Mouse (Mus musculus): ENCODE data around the gene Tgif1. TPM values are rescaled to one million over a fixed set of nuclear protein-coding genes. Genes with fewer than 3 reads are reported as not detected.
"Not testable (repeated sequence)": the region's sequence is repeated elsewhere in the genome, so short reads cannot be mapped to it uniquely, and the experiment has no call there.

The Tgif1 gene
- total RNA-seq, 1 experiment from 2014 or later: 79.7 TPM

DNA sequence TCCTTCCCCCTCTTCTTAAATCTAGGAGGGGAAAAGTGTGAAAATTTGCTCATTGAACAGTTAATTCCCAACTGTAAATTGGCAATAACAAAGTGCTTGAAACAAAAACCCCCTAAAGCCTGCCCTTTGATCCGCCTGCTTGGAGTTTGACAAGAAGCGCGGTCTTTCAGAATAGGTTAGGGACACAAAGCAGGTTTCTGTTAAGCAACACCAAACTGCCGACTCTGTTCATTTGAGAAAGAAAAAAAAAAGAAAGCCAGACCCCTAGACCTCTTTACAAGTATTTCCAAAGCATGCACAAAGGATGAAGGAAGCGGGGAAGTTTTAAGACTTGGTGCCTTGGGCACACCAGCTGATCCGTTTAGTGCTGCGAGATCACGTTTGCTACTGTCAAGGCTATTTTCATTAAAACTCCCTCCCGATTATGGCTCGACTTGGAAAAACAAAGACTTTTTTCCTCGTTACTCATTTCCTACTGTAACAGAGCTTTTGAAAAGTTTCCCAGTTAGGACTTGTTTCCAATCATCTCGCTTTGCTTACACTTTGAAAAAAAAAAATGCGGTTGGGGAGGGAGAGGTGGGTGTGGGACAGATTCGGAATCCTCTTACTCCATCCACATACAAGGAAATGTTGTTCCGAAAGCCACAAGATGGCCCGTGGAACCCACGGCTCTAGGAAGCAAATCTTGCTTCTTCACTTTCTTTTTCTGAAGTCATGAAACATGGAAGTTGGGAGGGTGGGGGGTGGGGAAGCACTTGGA, 5.4 kb downstream of the Tgif1 start:
- no peak for ATAC-seq (replicated peaks; ENCODE audit: insufficient number of reproducible peaks, low FRiP score, low TSS enrichment, poor library complexity, severe bottlenecking)

DNA sequence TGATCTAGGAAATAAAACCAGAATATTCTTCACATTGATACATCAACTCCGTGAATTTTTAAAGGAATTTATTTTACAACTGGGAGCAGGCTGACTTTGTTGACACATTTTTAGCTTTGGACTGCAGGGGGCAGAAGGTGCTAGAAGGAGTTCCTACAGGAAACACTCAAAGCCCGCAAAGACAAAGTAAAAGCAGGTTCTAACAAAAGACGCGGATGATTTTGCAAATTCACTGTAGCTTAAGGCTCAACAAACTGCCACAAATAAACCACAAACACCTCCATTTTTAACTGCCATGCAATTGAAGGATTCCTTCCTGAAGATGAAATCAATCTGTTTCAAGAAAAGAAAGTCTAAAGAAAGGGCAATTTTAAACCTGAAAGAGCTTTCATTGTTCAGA, 6.3 kb downstream of the Tgif1 start:
- no peak for ATAC-seq (replicated peaks; ENCODE audit: insufficient number of reproducible peaks, low FRiP score, low TSS enrichment, poor library complexity, severe bottlenecking)

DNA sequence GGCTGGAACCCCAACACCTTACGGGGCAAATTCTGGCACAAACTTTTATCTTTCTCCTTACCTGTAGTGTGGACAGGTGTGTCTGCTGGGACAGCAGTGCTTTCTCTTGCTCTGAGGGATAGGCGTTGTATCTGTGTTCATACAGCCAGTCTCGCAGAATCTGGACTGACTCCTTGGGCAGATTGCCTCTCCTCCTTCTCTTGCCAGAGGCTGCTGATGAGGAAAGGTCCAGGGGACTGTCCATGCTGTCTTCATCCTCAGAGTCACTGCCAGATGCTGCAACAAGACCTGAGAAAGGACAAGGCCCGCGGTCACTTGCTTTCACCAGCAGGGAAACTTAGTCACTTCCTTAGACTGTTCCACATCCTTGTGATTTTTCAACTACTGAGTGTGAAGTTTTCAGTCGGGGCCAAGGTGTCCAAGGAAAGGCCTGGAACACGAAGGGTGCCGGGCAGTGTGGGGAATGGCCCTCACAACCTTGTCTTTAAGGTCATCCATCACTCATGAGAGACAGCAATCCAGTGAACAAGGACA, 7.2 kb downstream of the Tgif1 start:
- ATAC-seq (replicated peaks; ENCODE audit: insufficient number of reproducible peaks, low FRiP score, low TSS enrichment, poor library complexity, severe bottlenecking): no peak

- no peak for ATAC-seq (replicated peaks; ENCODE audit: insufficient number of reproducible peaks, low FRiP score, low TSS enrichment, poor library complexity, severe bottlenecking)
Observed at GRCm38 (mm10) chr17:70845543-70845942, 7.8 kb downstream of the Tgif1 start.

DNA sequence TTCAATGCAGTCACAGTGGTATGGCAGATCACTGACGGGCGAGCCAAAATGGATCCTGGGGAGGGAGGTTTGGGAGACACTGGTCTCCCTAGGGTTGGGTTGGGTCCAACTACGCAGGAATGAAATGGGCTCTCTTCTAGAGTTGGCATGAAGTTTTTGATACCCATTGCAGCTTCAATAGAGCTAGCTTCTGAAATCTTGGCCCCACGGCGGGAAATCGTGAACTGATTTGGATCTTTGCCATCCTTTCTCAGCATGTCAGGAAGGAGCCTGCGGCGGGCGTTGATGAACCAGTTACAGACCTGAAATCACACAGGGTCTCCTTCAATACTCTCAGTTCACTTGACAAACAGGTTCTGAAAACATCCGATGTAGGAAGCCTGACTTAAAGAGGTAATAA, 8.4 kb downstream of the Tgif1 start:
- ATAC-seq (replicated peaks; ENCODE audit: insufficient number of reproducible peaks, low FRiP score, low TSS enrichment, poor library complexity, severe bottlenecking): no peak

DNA sequence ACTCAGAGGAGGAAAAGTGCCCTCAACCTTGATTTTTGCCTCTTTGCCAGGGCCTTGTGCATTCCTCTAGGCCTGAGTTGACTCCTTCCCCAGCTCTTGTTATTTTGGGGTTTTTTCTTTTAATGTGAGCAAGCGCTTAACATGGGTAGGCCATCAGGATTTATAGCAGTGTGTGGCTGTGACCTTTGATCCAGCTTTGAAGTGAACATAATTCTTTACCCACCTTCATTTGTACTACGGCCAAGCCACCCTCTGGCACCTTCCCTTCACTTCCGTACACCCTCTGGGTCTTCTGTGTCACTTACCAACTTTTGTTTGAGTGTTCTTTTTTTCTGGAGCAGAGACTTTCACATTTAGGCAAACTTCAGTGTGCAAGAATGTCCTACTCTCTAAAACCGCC, 10.1 kb downstream of the Tgif1 start:
- ATAC-seq (replicated peaks; ENCODE audit: insufficient number of reproducible peaks, low FRiP score, low TSS enrichment, poor library complexity, severe bottlenecking): no peak

DNA sequence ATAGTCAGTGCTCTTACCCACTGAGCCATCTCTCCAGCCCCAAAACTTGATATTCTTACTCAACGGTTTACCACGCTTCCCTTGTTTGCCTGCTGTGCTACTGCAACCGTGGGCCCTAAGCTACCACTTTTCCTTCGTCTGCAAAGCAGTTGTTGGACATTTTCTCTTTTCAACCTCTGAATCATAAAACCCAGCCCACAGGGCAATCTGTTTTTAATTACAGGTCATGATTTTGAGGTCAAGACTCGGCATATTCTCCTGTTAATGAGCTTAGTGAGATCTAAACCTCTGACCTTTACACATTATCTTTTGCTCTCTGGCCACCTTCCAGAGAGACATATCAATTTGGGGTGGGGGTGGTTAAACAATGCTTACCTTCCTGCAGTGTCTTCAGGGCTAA, 14.8 kb downstream of the Tgif1 start:
- no peak for ATAC-seq (replicated peaks; ENCODE audit: insufficient number of reproducible peaks, low FRiP score, low TSS enrichment, poor library complexity, severe bottlenecking)

GRCm38 (mm10) chr17:70838031-70838430, 15.3 kb downstream of the Tgif1 start:
- ATAC-seq (replicated peaks; ENCODE audit: insufficient number of reproducible peaks, low FRiP score, low TSS enrichment, poor library complexity, severe bottlenecking): no peak

- not testable (repeated sequence) for ATAC-seq (replicated peaks; ENCODE audit: insufficient number of reproducible peaks, low FRiP score, low TSS enrichment, poor library complexity, severe bottlenecking)
Observed at GRCm38 (mm10) chr17:70837474-70837873, 15.9 kb downstream of the Tgif1 start.

- no peak for ATAC-seq (replicated peaks; ENCODE audit: insufficient number of reproducible peaks, low FRiP score, low TSS enrichment, poor library complexity, severe bottlenecking)
Observed at GRCm38 (mm10) chr17:70836820-70837219, 16.5 kb downstream of the Tgif1 start.

DNA sequence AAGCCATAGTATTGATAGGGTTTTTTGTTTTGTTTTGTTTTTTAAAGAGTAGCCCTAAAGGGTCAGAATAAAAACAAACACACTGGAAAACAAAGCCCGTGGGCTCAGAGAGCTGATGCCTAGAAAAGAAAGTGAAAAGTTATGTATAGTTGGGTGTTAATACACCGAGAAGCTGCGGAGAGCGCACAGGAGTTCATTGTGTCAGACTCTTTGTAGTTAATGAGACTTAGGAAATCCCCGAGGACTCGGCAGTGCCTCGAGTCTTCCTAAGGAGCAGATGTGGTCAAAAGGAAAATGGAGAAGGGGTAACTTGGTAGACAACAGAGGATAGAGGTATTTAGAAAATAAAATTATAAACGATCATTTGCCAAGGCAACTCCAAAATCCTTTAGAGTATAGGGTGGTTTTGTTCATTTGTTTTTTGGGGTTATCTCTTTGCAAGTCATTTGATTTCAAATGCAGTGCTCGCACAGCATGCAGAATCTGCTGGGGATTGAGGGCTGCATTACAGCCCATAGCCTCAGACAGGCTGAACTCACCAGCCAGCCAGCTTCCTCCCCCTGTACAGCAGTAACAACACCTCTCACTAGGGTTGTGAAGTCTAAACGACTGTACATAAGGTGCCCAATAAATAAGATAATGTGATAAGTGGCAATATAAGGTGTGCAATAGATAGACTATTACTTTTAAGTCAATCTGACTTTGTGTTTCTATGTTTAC, 18.1 kb downstream of the Tgif1 start:
- ATAC-seq (replicated peaks; ENCODE audit: insufficient number of reproducible peaks, low FRiP score, low TSS enrichment, poor library complexity, severe bottlenecking): no peak

GRCm38 (mm10) chr17:70834430-70834965, 18.8 kb downstream of the Tgif1 start:
- ATAC-seq (replicated peaks; ENCODE audit: insufficient number of reproducible peaks, low FRiP score, low TSS enrichment, poor library complexity, severe bottlenecking): peak; percentile 8; the same call in 1 of the 2 replicates

DNA sequence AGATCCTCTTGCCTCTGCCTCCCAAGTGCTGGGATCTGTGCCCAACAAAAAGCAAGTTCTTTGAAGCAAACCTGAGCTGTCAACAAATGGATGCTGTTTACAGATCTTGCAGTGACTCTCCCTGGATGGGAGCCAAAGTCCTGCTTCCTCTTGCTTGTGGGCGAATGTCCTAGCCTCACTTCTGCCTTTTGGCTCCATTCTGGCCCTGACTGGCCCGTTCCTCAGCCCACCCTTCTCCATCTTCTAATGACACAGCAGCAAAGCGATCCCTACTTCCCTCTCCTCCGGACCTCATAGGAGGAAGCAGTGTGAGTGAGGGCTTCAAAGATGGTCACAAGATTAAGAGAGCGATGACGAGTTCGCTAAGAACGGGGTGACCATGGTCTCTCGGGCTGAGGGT, 20.8 kb downstream of the Tgif1 start:
- peak; percentile 95 for ATAC-seq (replicated peaks; ENCODE audit: insufficient number of reproducible peaks, low FRiP score, low TSS enrichment, poor library complexity, severe bottlenecking)

GRCm38 (mm10) chr17:70831591-70831990, 21.8 kb downstream of the Tgif1 start:
- ATAC-seq (replicated peaks; ENCODE audit: insufficient number of reproducible peaks, low FRiP score, low TSS enrichment, poor library complexity, severe bottlenecking): no peak

GRCm38 (mm10) chr17:70829943-70830715, 23.2 kb downstream of the Tgif1 start:
- ATAC-seq (replicated peaks; ENCODE audit: insufficient number of reproducible peaks, low FRiP score, low TSS enrichment, poor library complexity, severe bottlenecking): no peak

GRCm38 (mm10) chr17:70829217-70829616, 24.1 kb downstream of the Tgif1 start:
- no peak for ATAC-seq (replicated peaks; ENCODE audit: insufficient number of reproducible peaks, low FRiP score, low TSS enrichment, poor library complexity, severe bottlenecking)

DNA sequence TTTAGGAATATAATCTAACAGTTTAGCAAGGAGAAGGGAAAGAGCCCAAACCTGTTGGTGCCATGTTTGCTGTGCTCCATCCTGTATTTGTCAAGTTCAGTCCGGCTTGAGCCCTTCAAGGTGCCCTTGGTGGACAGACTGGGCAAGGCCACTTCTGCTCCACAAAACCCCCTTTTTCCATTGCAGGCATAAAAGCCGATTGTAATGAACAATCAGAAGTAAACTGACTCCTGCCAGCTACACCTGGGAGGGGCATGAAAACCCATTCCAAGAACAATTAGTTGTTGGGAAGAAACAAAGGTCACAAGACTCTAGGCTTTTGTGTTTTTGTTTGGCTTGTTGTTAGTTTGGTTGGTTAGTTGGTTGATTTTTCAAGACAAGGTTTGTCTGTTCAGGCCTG, 24.8 kb downstream of the Tgif1 start:
- ATAC-seq (replicated peaks; ENCODE audit: insufficient number of reproducible peaks, low FRiP score, low TSS enrichment, poor library complexity, severe bottlenecking): no peak

DNA sequence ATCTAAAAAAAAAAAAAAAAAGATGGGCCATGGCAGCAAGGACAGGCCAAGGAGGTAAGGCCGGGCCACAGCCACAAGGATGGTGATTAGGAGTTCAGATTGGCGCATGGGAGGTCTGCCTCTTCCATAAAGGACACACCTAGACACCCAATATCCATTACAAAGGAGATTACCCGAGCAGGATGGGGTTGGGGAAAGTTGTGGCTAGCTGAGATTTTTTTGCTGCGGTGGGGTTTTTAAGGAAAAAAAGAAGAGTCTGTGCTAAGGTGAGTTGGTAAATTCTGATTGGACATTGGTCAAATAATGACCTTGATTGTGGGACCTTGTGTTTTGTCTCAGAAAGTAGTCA, 25.2 kb downstream of the Tgif1 start:
- no peak for ATAC-seq (replicated peaks; ENCODE audit: insufficient number of reproducible peaks, low FRiP score, low TSS enrichment, poor library complexity, severe bottlenecking)
